Mouse (Mus musculus) urinary bladder, adult 18-20 months (tissue): ENCODE measurements around the gene Zic4.

Source experiments
- DNase-seq, 2 experiments: peaks; one replicate each; pipeline ENCODE4 v3.0.0; 2022; ENCODE audit warnings: low spot score in 2 of 2, mixed read lengths in 2 of 2

Gene Zic4

DNA sequence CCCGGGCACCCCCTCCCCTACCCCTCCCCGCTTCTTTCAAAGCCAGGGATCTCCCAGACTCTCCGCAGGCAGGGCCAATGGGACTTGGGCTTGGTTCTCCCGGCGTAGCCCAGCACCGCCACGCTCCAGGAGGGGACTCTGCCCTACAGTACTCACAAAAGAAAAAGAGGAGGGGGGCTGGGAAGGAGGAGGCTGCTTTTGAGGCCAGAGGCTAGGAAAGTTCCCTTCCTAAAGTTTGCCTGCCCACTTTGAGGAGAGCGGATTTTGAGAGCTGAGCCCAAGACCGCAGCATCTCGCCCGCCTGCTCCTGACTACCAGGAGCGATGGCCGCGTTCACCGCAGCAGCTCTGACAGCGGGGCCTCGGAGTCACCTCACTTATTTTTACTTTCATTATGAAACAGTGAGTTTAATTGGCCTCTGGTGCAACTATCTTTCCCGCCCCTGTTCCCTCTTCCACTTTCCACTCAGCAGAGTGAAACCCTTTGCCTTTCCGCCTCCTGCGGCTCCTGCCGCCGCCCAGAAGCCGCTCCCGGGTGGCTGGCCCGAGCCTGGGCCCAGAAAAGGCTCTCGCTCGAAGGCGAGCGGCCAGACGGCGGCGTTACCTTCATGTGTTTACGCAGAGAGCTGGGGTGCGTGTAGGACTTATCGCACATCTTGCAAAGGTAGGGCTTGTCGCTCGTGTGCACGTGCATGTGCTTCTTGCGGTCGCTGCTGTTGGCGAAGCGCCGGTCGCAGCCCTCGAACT lies at the start of gene Zic4:
Zic4 (plus strand) TSS at position 558 of the 746 bp plus-strand sequence.
- DNase-seq: peak in 1 of 2 experiments; percentile 27

DNA sequence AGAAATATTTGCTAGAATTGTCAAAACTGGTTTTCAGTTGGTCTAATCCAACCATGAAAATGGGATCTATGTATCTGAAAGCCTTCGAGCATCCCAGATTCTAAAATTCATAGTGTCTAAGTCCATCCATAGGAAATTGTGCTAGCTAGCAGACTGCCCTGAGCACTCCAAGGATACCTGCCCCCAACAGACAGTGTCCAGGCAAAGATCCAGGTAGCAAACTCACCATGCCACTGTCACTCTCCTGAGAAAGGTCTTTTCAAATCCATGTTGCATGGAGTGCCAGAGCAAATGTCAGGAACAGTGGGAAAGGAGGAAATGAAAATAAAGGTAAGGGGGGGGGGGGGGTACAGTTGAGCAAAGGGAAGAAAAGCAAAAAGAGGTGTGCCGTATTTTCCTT lies 14.6 kb upstream of the Zic4 start:
- DNase-seq: no peak

DNA sequence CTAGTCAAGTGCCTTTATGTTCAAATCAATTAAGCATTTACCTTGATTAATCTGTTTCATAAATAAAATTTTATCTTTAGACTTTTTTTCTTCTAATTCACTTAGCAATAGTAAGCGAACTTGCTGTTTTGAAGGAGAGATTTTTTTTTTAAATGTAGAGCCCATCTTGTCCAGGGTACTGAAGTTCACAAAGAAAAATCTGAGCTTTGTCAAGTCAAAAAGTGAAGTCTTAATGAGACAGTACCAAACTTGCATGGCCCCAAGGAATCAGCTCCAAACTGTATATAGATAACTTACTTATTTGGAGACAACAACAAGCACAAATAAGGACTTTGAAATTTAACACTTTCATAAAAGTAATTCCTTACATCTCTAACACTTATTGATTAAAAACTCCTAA lies 13.5 kb upstream of the Zic4 start:
- DNase-seq: no peak

DNA sequence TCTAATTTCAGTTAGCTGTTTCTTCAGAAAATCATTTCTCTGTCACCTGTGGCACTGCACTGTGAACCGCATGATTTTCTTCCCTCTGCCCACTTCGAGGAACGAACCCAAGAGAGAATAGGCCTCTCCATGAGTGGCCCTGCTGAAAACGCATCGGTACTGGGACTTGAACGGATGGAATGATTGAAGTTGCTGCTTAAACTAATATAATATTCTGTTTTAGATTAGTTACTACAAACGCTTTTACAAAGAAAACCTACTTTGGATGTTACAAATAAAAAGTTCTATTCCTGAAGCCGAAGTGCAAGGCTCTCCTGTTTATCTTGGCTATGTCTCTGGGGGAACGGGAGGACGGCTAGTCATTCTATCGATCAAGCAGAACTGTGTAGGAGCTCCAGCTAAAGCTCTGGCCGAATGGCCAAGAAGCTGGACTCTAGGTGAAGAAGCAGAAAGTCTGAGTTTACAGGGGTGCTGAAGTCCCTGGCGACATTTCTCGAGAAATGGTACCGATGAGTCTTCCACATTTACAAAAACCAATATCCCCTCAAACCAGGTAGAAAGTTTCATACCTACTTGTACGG lies 11.9 kb upstream of the Zic4 start:
- no peak for DNase-seq

DNA sequence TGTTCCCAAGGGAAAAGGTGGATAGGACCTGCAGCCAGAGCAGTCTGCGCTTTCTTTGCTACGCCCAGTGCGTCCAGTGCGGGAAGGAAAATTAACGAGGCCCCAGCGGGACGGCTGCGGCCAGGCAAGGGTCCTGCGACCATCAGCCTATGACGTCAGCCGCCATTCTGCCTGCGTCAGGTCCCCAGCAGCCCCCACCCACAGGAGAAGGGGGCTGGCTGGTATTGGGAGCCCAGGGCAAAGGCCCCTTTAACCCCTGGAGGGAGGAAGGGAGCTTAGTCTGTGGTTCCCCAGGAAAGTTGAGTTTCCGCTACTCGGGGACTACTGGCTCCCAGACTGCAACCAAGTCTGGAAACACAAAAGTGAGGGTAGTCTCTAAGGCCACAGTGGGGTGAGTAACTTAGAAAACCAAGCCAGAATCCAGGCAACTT lies 11.3 kb upstream of the Zic4 start:
- DNase-seq: no peak

DNA sequence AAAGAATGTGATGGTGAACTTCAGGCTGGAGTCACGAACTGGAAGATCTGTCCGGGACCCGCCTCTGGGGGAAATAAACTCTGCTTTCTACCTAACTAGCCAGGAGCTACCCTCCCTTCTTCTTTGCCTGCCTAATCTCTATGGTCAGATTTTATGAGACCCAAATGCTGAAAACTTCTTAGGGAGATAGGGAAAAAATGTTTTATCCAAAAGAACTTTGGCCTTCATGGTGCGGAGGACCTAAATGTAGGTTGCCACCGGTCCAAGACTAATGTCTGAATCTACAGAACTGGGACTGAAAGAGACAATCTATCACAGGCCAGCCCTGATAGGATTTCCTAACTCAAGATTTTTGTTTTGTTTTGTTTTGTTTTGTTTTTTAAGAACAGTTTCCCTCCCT lies 10.9 kb upstream of the Zic4 start:
- DNase-seq: no peak

DNA sequence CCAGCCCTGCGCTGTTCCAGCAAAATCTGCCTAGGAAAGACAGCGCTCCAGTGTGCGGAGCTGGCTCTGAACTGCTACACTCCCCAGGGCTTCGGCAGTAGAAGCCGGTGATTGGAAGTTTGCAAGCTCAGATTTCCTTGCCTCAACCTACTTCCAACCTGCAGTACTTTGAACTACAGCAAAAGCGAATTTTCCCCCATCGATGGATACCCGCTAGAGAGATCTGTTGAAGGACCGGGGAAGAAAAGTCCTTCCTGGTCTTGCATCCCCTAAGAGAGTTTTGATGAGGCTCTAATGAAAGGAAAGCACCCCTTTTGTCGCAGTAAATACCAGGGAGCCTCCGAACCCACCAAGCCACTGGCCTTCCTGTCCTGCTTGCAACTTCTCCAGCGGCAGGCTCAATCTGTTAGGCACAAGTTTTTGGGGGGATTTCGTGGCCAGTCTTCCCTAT lies 10.2 kb upstream of the Zic4 start:
- no peak for DNase-seq

DNA sequence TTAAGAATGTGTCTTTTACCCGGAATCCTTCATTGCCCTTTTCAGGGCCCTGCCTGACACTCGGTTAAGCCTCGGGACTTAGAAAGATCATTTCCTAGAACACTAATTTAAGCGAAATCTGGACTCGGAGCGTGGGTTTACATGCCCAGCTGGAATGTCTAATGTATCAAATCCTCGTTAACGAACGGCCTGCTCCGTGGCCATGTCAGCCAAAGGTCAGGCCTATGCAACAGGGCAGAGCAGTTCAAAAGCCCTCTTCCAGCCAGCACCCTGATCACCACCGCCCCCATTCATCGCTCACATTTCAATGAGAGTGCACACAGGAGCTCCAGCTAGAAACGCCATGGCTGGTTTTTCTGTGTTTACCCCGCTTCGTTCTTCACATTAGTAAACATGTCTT lies 9.4 kb upstream of the Zic4 start:
- no peak for DNase-seq

DNA sequence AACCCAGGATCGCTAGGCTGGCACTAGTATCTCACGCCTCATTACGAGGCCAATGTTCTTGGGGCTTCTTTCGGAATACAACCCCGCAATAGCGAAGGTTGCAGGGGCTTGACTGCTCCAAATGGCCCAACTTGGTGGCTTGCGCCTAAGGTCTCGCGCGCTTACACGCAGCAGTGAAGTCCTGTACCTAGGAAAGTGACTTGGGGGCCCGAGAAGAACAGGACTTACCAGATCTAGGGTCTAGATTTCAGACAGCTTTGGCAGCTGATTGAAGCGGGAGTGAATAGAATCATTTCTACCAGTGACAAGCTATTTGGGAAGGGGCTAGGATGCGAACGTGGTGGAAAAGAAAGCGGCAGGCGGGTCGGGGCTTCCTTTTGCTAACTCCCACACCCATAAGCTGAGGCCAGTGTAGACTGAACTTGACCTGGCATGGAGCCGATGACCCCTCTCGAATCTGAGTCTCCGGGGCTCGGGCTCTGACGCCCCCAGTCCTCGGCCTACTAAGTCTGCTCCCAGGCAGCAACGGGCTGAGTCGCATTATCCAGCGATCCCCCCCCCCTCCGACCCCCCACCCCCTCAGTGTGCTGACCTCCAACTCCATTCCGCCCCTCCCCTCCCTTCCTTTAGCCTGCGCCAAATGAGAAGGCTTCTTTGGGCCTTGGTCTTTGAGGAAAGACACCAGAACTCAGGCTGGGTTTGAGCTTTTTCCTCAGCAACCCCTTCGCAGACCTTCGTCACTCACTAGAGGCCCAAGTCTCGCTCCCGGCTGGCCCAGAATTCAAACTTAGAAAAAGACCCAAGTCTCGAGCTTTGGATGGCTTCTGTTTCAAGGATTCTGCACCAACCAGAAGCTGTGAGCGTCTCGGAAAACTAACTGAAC lies 8.4 kb upstream of the Zic4 start:
- DNase-seq: no peak

DNA sequence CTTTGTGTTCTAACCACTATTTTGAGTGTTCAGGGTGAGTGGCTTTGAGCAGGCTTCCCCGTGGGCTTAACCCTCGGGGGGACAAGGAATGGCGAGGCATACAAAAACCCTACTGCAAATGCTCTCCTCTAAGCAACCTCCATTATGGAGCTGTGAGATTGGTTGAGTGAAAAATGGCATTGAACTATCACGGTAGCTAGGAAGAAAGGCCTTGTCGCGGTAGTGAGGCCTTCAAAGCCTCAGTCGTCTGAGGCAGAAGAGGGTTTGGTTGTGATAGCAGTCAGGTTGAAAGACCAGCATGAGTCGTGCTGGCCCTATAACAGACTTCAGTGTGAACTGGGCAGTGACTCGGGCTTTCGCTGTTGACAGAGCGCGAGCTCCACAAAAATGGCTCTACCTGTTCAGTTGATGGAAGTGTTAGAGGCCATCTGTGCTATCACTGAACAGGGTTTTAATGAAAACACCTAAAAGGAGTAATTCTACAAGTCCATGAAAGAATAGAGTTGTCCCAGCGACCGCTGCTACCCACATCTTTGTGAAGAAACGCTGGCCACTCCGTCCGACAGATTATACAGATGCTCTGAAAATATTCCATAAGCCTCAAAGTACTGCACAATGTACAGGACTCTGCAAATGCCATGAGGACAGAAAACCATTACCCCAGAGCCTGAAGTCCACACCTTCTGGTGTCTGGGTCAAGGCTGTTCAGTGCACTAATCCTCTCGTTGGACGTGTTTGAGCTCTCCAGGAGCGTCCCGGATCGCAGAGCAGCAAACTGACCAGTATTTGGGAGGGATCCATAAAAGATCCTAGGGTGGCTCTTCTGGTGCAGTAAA lies 7.6 kb upstream of the Zic4 start:
- no peak for DNase-seq

DNA sequence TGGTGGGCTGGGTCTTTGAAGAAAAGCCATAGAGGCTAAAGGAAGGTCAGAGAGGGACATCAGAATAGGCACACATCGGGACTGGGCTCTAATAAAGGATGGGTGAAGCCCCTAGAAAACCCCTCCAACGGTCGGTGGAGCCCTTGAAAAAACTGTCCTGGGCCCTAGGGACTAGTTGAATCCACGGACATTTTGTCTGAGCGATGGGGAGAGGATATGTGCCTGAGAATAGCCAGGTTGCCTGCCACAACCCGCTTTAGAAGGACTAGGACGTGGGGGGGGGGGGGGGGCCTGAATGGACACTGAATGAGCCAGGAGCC lies 7.0 kb upstream of the Zic4 start:
- no peak for DNase-seq

DNA sequence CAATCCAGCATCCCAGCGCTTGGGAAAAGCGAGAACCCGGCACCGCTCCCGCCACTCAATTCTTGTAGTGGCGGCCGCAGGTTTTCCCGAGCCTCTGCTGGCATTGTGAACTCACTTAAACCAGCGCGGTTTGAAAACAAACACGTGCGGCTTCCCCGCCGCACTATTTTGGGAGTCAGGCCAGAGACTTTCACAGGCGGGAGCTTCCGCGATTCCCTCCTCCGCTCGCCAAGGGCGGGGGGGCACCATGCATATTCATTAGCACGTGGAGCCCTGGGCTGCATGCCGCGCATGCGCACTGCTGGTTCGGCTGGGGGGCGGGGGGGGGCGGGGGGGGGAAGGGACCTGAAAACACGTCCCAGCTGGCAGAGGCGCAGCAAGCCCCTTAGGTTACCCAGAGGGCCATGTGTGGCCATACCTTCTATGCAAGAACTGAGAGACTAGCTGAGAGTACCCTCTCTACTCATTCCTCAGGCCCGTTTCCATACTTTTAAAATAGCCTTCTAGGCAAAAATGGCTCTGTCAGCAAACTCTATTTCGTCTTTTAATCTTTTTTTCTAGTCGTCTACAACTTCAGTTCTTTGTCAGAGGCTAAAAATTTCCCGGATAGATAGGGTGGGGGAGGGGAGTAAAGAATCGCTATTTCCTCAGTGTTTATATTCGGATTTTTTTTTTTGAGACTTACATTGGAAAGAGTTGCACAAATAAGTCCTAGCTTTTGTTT lies 6.4 kb upstream of the Zic4 start:
- no peak for DNase-seq

DNA sequence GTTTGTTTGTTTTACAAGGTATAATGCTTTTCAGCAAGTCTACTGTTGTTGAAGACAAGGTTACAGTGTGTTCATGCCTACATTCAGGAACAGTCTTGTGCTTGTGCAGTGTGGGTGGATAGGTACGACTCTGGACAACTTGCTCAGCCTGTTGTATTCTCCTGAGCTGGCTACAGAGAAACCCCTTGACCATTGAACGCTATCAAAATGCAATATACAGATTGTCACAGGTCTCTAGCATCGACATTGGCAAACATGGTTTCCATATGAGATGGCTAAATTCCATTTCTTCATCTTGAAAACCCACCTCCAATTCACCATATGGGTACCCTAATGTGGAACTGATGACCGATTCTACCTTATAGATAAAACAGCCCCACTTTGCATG lies 5.9 kb upstream of the Zic4 start:
- no peak for DNase-seq

DNA sequence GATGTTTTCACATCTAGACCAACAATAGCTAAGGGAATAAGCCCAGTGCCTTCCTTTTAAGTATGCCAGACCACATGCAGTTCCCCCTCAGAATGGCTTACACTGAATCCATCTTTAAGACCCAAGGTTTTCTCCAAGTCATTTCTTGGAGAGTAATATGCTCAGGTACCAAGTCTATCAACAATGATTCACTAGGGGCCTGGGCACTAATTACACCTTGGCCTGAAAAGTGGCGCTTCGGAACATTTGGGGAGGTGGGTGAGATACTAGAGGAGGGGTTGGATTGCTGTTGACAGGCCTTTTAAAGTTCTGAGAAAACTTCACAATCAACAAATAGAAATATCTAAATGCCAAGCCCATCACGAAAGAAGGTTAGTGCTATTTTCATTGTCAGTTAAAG lies 4.9 kb upstream of the Zic4 start:
- DNase-seq: no peak

DNA sequence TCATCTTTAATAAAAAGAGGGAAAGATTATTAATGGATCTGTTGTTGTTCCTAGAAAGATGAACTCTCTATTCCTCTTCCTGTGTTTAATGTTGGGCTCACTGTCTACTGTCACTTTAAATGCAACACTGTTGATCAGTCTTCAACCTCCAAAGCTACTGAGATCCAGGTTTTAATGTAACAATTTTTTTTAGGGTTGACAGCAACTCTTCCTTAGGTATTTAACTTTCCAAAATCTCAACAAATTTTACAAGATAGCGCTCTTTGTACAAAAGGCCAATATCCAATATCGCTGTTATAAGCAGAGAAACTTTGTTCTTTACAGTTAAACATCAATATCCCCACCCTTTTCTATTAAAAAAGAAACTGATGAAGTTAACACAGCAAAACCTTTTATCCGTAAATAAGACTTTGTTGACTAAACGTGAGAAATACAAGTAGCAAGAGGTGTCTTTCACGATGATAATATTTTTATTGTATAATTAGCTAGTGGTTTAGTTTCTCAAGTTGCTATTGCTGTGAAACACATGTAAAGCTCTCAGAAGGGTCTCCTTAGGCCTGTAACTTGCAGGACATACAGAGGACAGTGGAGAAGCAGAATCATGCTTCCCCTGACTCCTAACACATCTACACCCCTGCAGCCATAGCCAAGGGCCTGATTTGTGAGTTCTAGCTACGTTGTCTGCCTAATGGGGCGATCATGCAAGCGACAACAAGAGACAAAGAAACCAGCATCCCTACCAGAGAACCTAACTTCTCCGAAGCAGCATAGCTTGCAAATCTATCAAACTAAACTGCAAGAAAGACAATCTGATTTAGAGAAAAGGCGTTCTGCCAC lies 3.1 kb upstream of the Zic4 start:
- no peak for DNase-seq

DNA sequence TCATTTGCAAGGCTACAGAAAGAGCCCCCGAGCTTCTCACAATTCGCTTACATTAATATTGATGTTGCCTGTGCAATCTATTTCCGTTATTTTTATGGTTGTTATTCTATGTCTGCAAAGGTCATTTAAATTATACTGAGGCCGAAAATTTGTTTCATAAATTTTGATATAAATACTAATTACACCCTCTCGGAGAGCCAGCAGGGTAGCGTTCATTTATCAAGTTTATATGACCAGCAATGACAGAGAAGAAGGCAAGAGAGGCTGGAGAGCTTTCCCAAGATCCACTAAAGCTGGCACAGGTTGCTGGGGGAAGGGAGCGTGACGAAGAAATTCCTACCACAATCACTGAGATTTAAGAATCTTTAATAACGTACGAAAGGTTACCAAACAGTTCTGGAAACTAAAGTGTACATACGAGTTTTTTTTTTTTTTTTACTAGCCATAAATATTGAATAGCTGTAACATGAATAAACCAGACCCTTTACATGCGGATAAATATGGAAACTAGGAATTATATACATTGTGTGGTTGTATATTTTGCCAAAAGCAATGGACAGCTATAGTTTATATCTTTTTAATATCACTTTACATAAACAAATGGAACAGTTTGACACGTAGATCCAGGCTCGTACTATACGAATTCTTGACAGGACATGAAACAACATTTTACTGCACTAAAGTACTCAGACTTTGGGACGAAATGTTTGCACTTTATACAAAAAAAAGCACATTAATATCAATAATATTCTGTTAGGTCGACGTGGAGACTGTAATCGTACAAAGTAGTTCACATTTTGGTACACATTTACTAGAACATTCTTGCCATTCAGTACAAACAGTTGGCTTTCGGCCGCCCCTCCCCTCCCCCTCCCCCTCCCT lies 1.8 kb upstream of the Zic4 start:
- no peak for DNase-seq

DNA sequence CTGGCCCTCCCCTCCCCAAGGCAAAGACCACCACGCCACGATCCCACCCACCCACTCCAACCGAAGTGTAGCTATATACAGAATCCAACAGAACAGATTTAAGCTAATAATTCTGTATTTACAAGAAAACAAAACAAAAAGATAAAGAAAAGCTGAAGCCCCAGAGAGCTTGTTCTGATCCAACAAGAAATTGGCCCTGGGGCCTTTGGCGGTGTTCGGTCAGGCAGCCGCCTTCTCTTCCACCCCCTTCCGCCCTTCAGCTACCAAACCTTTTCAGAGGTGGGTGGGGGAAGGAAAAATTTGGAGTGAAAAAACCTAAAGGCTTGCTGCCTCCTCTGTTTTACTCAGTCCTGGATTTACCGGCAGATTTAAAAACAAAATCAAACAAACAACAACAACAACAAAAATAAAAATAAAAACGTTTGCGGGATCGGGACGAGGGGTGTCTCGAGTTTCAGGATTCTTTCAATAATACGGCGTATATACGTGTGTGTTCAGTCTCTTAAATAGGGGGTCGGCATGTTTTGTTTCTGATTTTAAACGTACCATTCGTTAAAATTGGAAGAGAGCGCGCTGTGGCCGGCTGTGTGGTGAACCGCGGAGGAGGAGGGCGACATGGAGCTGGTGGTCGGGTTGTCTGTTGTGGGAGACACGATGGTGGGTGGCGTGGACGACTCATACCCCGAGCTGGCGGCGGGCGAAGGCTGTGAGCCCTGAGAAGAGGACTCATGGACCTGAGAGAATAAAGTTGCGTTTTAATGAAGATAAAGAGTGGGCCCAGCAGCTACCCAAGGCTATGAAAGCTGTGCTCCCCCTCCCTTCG lies 969 bp upstream of the Zic4 start:
- no peak for DNase-seq

DNA sequence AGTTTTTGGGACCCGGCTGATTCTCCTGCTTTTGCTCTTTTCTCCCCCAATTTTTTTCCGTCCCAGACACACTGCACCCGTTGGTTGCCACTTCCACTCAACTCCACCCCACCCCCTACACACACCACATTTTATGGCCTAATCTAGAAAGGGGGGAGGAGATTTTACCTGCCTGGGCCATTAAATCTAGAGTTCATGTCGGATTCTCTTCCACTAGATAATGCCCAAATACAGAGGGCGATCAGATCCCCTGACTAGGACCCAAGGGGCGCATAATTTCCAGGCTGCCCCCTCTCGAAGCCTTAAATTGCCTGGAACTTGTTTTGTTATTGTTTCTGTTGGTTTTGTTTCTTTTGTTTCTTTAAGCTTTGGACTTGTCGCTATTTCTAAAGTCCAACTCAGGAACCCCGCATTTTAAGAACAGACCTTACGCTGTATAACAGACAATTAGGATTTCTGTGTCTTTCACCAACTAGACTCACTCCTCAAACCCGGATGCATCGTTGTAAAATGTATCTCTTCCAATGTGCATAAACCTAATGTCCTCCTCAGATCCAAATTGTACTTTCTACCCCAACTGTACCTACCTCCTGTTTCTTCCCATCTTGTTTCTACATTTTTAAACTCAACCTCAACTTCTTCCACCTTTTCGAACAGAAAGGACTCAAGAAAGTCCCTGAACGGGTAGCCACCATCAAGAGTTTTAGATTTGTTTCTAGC lies 958 bp downstream of the Zic4 start:
- no peak for DNase-seq
